Mouse (Mus musculus) heart, postnatal 0 days (tissue): ENCODE measurements around the gene Jph4. TPM values are rescaled to one million over a fixed set of nuclear protein-coding genes. Genes with fewer than 3 reads are reported as not detected.

Experiments used
- ATAC-seq: fragments of 200-750 bp; cut with Nextera tagmentation; 2 replicates; pipeline ENCODE4 v1.8.0; 2017; ENCODE audit warnings: low read depth, moderate number of reproducible peaks, moderate library complexity; ENCODE audit not compliant: insufficient read depth
- DNase-seq: peaks from one replicate; pipeline ENCODE4 v3.0.0-alpha.2; 2016; ENCODE audit warnings: low spot score
- H3K27ac ChIP-seq: fragments of 300-500 bp; sonication (generic); 2 replicates; pipeline ENCODE4 v1.5.1; 2014; ENCODE audit warnings: low read depth, mild to moderate bottlenecking
- H3K27me3 ChIP-seq: fragments of 300-500 bp; sonication (generic); 2 replicates; pipeline ENCODE4 v1.6.1; 2014; ENCODE audit warnings: low read length, mixed read lengths; ENCODE audit not compliant: control insufficient read depth, insufficient read depth
- H3K36me3 ChIP-seq: fragments of 300-500 bp; sonication (generic); replicated peaks from 2 replicates; pipeline ENCODE4 v1.6.1; 2014; ENCODE audit warnings: low read length, mixed read lengths; ENCODE audit not compliant: control insufficient read depth, insufficient read depth
- H3K4me1 ChIP-seq: fragments of 300-500 bp; sonication (generic); 2 replicates; pipeline ENCODE4 v1.6.1; 2014; ENCODE audit warnings: antibody characterized with exemption; ENCODE audit not compliant: control insufficient read depth, insufficient read depth
- H3K4me2 ChIP-seq: fragments of 300-500 bp; sonication (generic); 2 replicates; pipeline ENCODE4 v1.6.1; 2014; ENCODE audit warnings: low read depth, mild to moderate bottlenecking, low read length, moderate library complexity
- H3K4me3 ChIP-seq: fragments of 300-500 bp; sonication (generic); 2 replicates; pipeline ENCODE4 v1.5.1; 2014; ENCODE audit warnings: low read depth, low read length
- H3K9ac ChIP-seq: fragments of 300-500 bp; sonication (generic); replicated peaks from 2 replicates; pipeline ENCODE4 v1.6.1; 2014; ENCODE audit warnings: low read depth, low read length, mixed read lengths
- H3K9me3 ChIP-seq: fragments of 300-500 bp; sonication (generic); replicated peaks from 2 replicates; pipeline ENCODE4 v1.6.1; 2016; ENCODE audit warnings: low read length; ENCODE audit not compliant: control insufficient read depth
- CTCF ChIP-seq: IDR thresholded peaks from 2 replicates; pipeline ENCODE4 v1.5.1; 2016; ENCODE audit warnings: antibody characterized with exemption, control low read depth, low read depth
- EP300 ChIP-seq: IDR thresholded peaks from 2 replicates; pipeline ENCODE4 v1.6.1; 2016; ENCODE audit warnings: antibody characterized with exemption, low read depth
- WGBS: fragments of 180-500 bp; shearing (Covaris S2); extraction: QIAGEN DNeasy Blood & Tissue Kit; methylation state at CpG from one replicate; pipeline ENCODE4 v1.1.7; 2014; 5-methylcytosine and 5-hydroxymethylcytosine counted together
- polyA plus RNA-seq: library from polyadenylated mRNA; unstranded; fragments of >200 nt; fragmentation: Nextera tagmentation; extraction: Ambion mirVana; gene quantifications from 2 replicates; pipeline ENCODE4 v1.2.1, GENCODE M21; 2015
- total RNA-seq: library from RNA; depleted of rRNA; stranded (reverse); fragments of >200 nt; gene quantifications from 2 replicates; pipeline ENCODE4 v1.2.3, GENCODE M21; 2014; ENCODE audit warnings: low replicate concordance

Jph4 gene
- total and polyA plus RNA-seq, 2 experiments from 2014 or later: 0.03 to 0.38 TPM

DNA sequence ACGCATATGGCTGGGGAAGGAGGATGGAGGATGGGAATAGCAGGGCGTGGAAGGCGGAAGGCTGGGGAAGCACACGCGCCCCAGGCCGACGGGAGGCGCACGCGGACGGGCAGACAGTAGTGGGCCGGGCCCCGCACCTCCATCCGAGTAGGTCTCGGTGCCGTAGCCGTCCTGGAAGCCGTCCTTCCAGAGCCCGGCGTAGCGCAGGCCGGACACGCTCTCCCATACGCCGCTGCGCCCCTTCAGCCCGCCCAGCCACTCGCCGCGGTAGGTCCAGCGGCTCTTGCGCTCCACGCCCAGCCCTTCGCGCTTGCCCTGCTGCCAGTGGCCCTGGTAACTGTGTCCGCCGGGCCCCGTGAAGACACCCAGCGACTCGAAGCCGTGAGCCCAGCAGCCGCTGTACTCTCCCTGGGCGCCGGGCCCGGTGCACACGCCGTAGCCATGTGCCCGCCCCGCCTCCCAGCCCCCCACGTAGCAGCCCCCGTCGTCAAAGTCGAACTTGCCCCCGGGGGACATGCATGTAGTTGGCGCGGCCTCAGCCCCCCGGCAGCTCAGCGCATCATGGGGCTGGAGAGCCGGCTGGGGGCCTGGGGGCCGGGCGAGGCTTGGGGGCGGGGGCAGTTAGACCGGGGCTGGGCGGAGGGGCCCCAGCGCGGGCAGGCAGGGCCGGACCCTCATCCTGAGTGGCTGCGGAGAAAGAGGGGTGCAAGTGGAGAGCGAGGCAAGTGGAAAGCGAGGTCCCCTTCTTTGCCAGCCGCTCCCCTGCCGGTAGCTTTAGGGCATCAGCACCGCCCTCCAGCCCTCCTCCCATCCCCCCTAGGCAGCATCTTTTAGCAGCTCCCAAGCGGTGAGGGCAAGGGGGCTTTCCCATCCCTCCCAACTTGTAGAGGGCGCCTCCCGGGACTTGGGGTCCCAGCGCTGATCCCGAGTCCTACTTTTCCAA is 1.7 kb downstream of the Jph4 start:
- peak overlapping the region; percentile 95 for H3K4me2 ChIP-seq
- under 1% methylated on average over 64 of the region's 78 CpGs for WGBS
- H3K9me3 ChIP-seq: no peaks in the 10 kb centered on the region
- no peaks in the 10 kb centered on the region for H3K36me3 ChIP-seq
- peak; percentile 66 for ATAC-seq
- H3K27me3 ChIP-seq: peaks cover 67% of the 10 kb centered on the region
- peaks cover 13% of the 10 kb centered on the region for H3K4me1 ChIP-seq
- peak overlapping the region; percentile 50 for H3K9ac ChIP-seq
- no peak for DNase-seq
- no peak for TF ChIP-seq EP300
- no peak for TF ChIP-seq CTCF
- no peak overlapping the region for H3K27ac ChIP-seq
- peak overlapping the region; percentile 58 for H3K4me3 ChIP-seq

DNA sequence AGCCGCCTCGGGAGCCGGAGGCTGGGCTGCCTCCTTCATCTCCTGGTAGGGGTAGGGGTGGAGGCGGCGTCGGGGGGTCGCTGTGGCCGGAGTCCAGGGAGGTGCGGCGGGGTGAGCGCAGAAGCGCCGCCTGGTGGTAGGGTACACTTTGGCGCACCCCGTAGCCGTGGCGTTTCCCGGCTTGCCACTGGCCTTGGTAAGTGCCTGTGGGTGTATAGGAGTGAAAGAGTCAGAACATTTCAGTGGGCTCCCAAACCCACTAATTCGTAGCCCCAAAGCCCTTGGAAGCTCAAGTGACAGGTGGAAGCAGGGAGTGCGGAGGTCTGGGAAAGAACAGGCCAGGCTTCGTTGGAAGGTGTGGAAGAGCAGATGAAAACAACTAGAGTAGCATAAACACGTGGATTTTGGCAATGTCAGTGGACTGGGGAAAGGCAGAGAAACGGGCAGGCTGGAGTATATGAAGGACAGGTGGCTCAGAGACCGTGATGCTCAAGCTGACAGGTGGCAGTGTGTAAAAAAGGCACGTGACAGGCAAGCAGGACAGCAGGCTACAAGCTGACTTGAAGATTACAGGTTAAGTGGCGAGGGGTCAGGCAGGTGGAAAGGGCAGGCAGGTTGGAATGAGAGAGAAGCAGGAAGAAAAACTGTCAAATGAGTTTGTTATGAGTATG is 2.6 kb downstream of the Jph4 start:
- ATAC-seq (0 out of 2 replicates have a peak, but pooled peaks have one; percentile 10), DNase-seq (no peak)
- H3K4me1 ChIP-seq: peaks cover 13% of the 10 kb centered on the region
- no peak overlapping the region for H3K9ac ChIP-seq
- H3K4me2 ChIP-seq: peak overlapping the region; percentile 95
- H3K4me3 ChIP-seq: peak overlapping the region; percentile 58
- H3K9me3 ChIP-seq: no peaks in the 10 kb centered on the region
- WGBS: 9% methylated on average over 25 of the region's 26 CpGs
- H3K27me3 ChIP-seq: peaks cover 75% of the 10 kb centered on the region
- no peak overlapping the region for H3K27ac ChIP-seq
- TF ChIP-seq EP300: no peak
- no peak; the same call in 1 of the 2 replicates for TF ChIP-seq CTCF
- H3K36me3 ChIP-seq: no peaks in the 10 kb centered on the region

DNA sequence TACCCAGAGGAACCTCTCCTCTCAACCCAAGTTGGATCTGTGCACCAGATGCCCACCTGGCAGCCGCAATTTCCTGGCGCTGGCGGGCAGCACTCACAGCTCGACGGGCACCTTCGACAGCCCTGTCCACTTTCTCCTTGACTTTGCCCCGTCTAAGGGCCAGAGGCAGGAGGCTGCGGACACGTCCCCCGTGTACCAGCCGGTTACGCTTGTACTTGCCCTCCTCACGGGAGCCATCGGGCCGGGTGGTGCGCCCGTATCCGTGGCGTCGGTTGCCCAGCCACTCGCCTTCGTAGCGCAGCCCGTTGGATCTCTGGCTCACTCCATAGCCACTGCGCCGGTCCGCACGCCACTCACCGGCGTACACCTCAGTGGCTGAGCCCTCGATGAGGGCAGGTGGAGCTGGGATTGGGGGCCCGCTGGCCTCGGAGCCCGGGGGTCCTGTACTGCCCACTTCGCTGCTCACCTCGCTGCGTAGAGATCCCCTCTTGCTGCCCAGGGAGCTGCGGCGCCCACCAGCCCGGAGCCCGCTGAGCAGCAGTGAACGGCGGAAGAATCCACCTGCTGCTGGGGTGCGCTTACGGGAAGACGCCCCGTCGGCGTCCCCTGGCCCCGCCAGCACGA is 3.3 kb downstream of the Jph4 start:
- no peak overlapping the region for H3K9ac ChIP-seq
- H3K27ac ChIP-seq: no peak overlapping the region
- 63% methylated on average over 48 of the region's 51 CpGs for WGBS
- no peak overlapping the region for H3K4me3 ChIP-seq
- ATAC-seq (no peak), DNase-seq (no peak)
- H3K4me2 ChIP-seq: no peak overlapping the region
- no peaks in the 10 kb centered on the region for H3K36me3 ChIP-seq
- no peaks in the 10 kb centered on the region for H3K9me3 ChIP-seq
- peaks cover 77% of the 10 kb centered on the region for H3K27me3 ChIP-seq
- peaks cover 13% of the 10 kb centered on the region for H3K4me1 ChIP-seq
- no peak for TF ChIP-seq EP300
- TF ChIP-seq CTCF: no peak

DNA sequence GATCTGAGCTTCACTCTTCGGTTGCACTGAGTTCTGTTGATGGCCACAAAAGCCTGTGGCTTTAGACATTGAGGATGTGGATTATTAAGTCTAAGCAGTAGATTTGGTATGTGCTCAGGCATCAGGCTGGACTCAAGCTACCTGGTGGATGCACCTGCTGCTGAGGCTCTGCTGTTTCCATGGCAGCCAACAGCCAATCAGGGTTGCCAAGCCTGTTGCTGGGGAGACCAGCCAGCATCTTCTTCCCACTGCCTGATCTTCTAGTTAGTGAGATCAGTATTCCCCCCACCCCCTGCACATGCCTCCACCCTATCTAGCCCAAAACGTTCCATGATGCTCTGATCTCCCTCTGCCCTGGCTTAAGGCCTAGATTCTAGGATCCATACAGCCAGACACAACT is 5.0 kb downstream of the Jph4 start:
- Histone ChIP-seq H3K36me3 (no peaks in the 10 kb centered on the region), H3K4me1 (peaks cover 14% of the 10 kb centered on the region), H3K9ac (no peak overlapping the region), H3K9me3 (no peaks in the 10 kb centered on the region), H3K4me2 (no peak overlapping the region), H3K27me3 (peaks cover 73% of the 10 kb centered on the region), H3K4me3 (no peak overlapping the region), H3K27ac (no peak overlapping the region)
- ATAC-seq: no peak
- TF ChIP-seq EP300: no peak
- TF ChIP-seq CTCF: no peak
- 63% methylated on average over 2 of the region's 2 CpGs for WGBS
- DNase-seq: no peak

DNA sequence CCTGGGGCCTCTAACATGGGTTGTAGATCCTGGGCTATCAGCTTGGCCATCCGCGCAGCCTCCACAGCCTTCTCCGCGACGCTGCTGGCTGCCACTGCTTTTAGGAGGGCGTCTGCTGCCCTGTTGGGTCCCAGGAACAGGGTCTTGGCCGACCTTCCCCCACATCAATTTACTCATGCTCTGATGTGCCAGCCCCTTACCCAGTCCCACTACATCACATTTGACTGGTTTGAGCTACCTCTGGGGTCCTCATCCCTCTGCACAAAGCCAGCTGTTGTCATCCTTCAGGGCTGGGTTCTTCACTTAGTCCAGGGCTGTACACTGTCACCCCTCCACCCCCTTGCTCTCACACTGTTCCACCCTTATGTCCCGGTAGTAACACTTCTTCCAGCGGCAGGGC is 6.7 kb downstream of the Jph4 start:
- no peak for TF ChIP-seq CTCF
- no peak for TF ChIP-seq EP300
- Histone ChIP-seq H3K9ac (no peak overlapping the region), H3K36me3 (no peaks in the 10 kb centered on the region), H3K9me3 (no peaks in the 10 kb centered on the region), H3K4me1 (peaks cover 25% of the 10 kb centered on the region), H3K27ac (no peak overlapping the region), H3K4me2 (no peak overlapping the region), H3K27me3 (peaks cover 56% of the 10 kb centered on the region), H3K4me3 (no peak overlapping the region)
- WGBS: 30% methylated on average over 9 of the region's 9 CpGs
- DNase-seq: no peak
- no peak for ATAC-seq
